Mouse (Mus musculus) neural tube, embryonic 14.5 days (tissue): ENCODE measurements at regions not wholly inside any gene's neighbourhood (a gene's known extent, or its start where the extent isn't known, plus 50 kb on each side); places are given as distances from the start of the nearest gene placed in this dataset.

Source experiments
- ATAC-seq: fragments of 200-750 bp; cut with Nextera tagmentation; 2 replicates; pipeline ENCODE4 v1.8.0; 2017; ENCODE audit warnings: low read depth, mild to moderate bottlenecking, moderate TSS enrichment, moderate library complexity
- H3K27ac ChIP-seq: fragments of 300-500 bp; sonication (generic); 2 replicates; pipeline ENCODE4 v1.5.1; 2014; ENCODE audit warnings: low read depth, mild to moderate bottlenecking, control low read depth, low read length, moderate library complexity, mixed read lengths
- H3K27me3 ChIP-seq: fragments of 300-500 bp; sonication (generic); 2 replicates; pipeline ENCODE4 v1.6.1; 2014; ENCODE audit warnings: low read length; ENCODE audit not compliant: control insufficient read depth, insufficient read depth
- H3K36me3 ChIP-seq: fragments of 300-500 bp; sonication (generic); 2 replicates; pipeline ENCODE4 v1.6.1; 2014; ENCODE audit warnings: low read length, mixed read lengths; ENCODE audit not compliant: control insufficient read depth, insufficient read depth
- H3K4me1 ChIP-seq: fragments of 300-500 bp; sonication (generic); 2 replicates; pipeline ENCODE4 v1.6.1; 2014; ENCODE audit warnings: low read length; ENCODE audit not compliant: control insufficient read depth, insufficient read depth
- H3K4me2 ChIP-seq: fragments of 300-500 bp; sonication (generic); 2 replicates; pipeline ENCODE4 v1.6.1; 2014; ENCODE audit warnings: mild to moderate bottlenecking, low read depth, low read length, control low read depth
- H3K4me3 ChIP-seq: fragments of 300-500 bp; sonication (generic); 2 replicates; pipeline ENCODE4 v1.5.1; 2014; ENCODE audit warnings: low read depth, low read length, control low read depth, mixed read lengths
- H3K9ac ChIP-seq: fragments of 300-500 bp; sonication (generic); replicated peaks from 2 replicates; pipeline ENCODE4 v1.6.1; 2014; ENCODE audit warnings: low read depth, mild to moderate bottlenecking, control low read depth, low read length, mixed read lengths
- H3K9me3 ChIP-seq: fragments of 300-500 bp; sonication (generic); 2 replicates; pipeline ENCODE4 v1.6.1; 2016; ENCODE audit warnings: low read length; ENCODE audit not compliant: control insufficient read depth
- WGBS: fragments of 180-500 bp; shearing (Covaris S2); extraction: QIAGEN DNeasy Blood & Tissue Kit; methylation state at CpG from one replicate; pipeline ENCODE4 v1.1.7; 2014; 5-methylcytosine and 5-hydroxymethylcytosine counted together

- H3K36me3 ChIP-seq, result no peaks in the 10 kb centered on the region
- 45% methylated on average over 2 of the region's 2 CpGs for WGBS
- H3K4me2 ChIP-seq, result no peak overlapping the region
- H3K9me3 ChIP-seq, result no peaks in the 10 kb centered on the region
- H3K4me3 ChIP-seq, result no peak overlapping the region
- no peak overlapping the region for H3K27ac ChIP-seq
- no peaks in the 10 kb centered on the region for H3K27me3 ChIP-seq
- no peak for ATAC-seq
- no peaks in the 10 kb centered on the region for H3K4me1 ChIP-seq
- H3K9ac ChIP-seq, result no peak overlapping the region
Observed at GRCm38 (mm10) chr6:44092336-44092735, 426.3 kb upstream of the Tpk1 start.

GRCm38 (mm10) chr6:44081922-44082552 is 416.0 kb upstream of the Tpk1 start:
- ATAC-seq, result peak; percentile 92
- Histone ChIP-seq H3K36me3 (no peaks in the 10 kb centered on the region), H3K9ac (no peak overlapping the region), H3K4me1 (no peaks in the 10 kb centered on the region), H3K4me2 (no peak overlapping the region), H3K4me3 (no peak overlapping the region), H3K27me3 (no peaks in the 10 kb centered on the region), H3K9me3 (no peaks in the 10 kb centered on the region), H3K27ac (no peak overlapping the region)
- WGBS, result 78% methylated on average over 2 of the region's 2 CpGs

GRCm38 (mm10) chr6:44073124-44073523 is 407.0 kb upstream of the Tpk1 start:
- H3K27ac ChIP-seq, result no peak overlapping the region
- no peaks in the 10 kb centered on the region for H3K4me1 ChIP-seq
- no peaks in the 10 kb centered on the region for H3K36me3 ChIP-seq
- ATAC-seq, result no peak
- H3K27me3 ChIP-seq, result no peaks in the 10 kb centered on the region
- no peak overlapping the region for H3K4me3 ChIP-seq
- 90% methylated on average over 1 of the region's 1 CpGs for WGBS
- H3K9ac ChIP-seq, result no peak overlapping the region
- H3K9me3 ChIP-seq, result no peaks in the 10 kb centered on the region
- H3K4me2 ChIP-seq, result no peak overlapping the region

- ATAC-seq, result no peak
- Histone ChIP-seq H3K9ac (no peak overlapping the region), H3K36me3 (no peaks in the 10 kb centered on the region), H3K27ac (no peak overlapping the region), H3K9me3 (no peaks in the 10 kb centered on the region), H3K4me2 (no peak overlapping the region), H3K4me1 (no peaks in the 10 kb centered on the region), H3K27me3 (no peaks in the 10 kb centered on the region), H3K4me3 (no peak overlapping the region)
- WGBS, result 97% methylated on average over 1 of the region's 1 CpGs
Observed at GRCm38 (mm10) chr6:44067841-44068240, 401.8 kb upstream of the Tpk1 start.
